Mouse (Mus musculus): ENCODE measurements at regions not wholly inside any gene's neighbourhood (a gene's known extent, or its start where the extent isn't known, plus 50 kb on each side); places are given as distances from the start of the nearest gene placed in this dataset.

DNA sequence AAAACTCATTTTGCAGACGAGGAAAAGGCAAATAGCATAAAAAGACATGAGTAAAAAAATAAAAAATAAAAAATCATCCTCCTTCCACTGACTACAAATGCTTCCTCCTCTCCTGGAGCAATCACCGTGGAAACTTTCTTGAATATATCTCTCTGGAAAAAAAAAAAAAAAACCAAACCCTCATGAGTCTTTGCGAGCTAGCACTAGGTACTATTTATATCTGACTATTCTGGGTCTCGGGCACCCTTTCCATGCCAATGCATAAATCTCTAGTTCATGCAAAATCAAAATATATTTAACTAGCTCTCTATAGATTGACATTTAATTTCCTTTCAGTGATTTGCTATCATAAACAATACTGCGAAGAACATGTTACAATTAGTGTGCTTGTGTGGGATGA lies 63.7 kb upstream of the Magi3 start:
- Histone ChIP-seq H3K36me3 (ENCODE audit: control insufficient read depth, insufficient read depth, low read length) (no peaks in the 10 kb centered on the region), H3K4me1 (ENCODE audit: control insufficient read depth, insufficient read depth, low read length) (no peaks in the 10 kb centered on the region), H3K27ac (ENCODE audit: insufficient read depth, low read depth, low read length) (no peak overlapping the region), H3K27me3 (replicated peaks; ENCODE audit: control insufficient read depth, insufficient read depth, low read length) (no peaks in the 10 kb centered on the region), H3K4me3 (ENCODE audit: insufficient read depth, low read depth, low read length) (no peak overlapping the region)
- TF ChIP-seq POLR2A (IDR thresholded peaks at IDR 0.05; ENCODE audit: low read depth, low read length), result no peak
- no peak for TF ChIP-seq CTCF (conservative IDR thresholded peaks at IDR 0.05; ENCODE audit: insufficient read depth, insufficient read length, low read depth, low read length)
- WGBS, result 81% methylated on average over 5 of the region's 5 CpGs
- DNase-seq, result no peak

DNA sequence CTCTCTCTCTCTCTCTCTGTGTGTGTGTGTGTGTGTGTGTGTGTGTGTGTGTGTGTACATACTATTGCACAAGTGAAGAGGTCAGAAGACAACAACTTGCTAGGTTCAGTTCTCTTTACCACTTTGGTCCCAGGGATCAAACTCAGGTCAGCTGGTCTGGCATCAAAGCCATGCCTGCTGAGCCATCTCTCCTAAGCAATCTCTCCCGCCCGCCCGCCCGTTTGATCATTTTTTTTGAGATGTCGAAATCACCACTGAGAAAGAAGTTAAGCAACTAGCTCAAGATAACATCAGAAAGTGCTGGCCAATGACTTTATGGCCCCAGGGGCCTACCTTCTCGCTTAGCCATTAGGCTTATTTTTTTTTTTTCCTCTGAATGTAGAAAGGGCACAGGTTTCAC lies 59.3 kb upstream of the Magi3 start:
- peak; percentile 10 for DNase-seq
- Histone ChIP-seq H3K36me3 (ENCODE audit: control insufficient read depth, insufficient read depth, low read length) (no peaks in the 10 kb centered on the region), H3K27ac (ENCODE audit: insufficient read depth, low read depth, low read length) (no peak overlapping the region), H3K4me3 (ENCODE audit: insufficient read depth, low read depth, low read length) (no peak overlapping the region), H3K27me3 (replicated peaks; ENCODE audit: control insufficient read depth, insufficient read depth, low read length) (no peaks in the 10 kb centered on the region), H3K4me1 (ENCODE audit: control insufficient read depth, insufficient read depth, low read length) (no peaks in the 10 kb centered on the region)
- no peak for TF ChIP-seq POLR2A (IDR thresholded peaks at IDR 0.05; ENCODE audit: low read depth, low read length)
- TF ChIP-seq CTCF (conservative IDR thresholded peaks at IDR 0.05; ENCODE audit: insufficient read depth, insufficient read length, low read depth, low read length), result no peak
- WGBS, result 77% methylated on average over 6 of the region's 6 CpGs

DNA sequence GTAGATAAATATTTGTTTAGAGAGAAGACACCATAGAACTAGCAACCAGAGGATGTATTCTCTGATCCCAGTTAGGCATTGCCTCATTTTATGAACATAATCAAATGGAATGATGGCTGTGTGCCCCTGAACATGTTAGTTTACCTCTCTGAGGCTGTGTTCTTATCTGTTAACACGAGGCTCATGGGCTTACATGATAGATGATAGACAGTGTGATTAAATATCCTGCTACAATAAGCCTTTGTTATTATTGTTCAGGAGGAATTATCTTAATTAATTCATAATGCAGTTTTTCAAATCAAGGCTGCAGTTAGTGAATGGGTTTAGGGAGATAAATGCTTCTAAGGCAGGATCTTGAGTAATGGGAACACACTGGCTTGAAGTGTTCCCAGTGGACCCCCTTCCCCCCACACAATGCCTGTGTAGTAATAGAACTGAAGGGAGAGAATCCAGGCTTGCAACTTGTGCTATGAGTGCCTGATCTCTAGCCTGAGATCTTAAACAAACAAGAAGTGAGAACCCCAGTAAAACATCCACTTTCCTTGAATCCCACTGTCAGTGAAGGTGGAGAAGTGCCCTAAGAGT lies 54.6 kb upstream of the Magi3 start:
- DNase-seq, result no peak
- Histone ChIP-seq H3K27ac (ENCODE audit: insufficient read depth, low read depth, low read length) (no peak overlapping the region), H3K36me3 (ENCODE audit: control insufficient read depth, insufficient read depth, low read length) (no peaks in the 10 kb centered on the region), H3K4me1 (ENCODE audit: control insufficient read depth, insufficient read depth, low read length) (no peaks in the 10 kb centered on the region), H3K4me3 (ENCODE audit: insufficient read depth, low read depth, low read length) (no peak overlapping the region), H3K27me3 (replicated peaks; ENCODE audit: control insufficient read depth, insufficient read depth, low read length) (no peaks in the 10 kb centered on the region)
- TF ChIP-seq CTCF (conservative IDR thresholded peaks at IDR 0.05; ENCODE audit: insufficient read depth, insufficient read length, low read depth, low read length) (no peak), POLR2A (IDR thresholded peaks at IDR 0.05; ENCODE audit: low read depth, low read length) (no peak)
- WGBS, result 60% methylated on average over 1 of the region's 1 CpGs

DNA sequence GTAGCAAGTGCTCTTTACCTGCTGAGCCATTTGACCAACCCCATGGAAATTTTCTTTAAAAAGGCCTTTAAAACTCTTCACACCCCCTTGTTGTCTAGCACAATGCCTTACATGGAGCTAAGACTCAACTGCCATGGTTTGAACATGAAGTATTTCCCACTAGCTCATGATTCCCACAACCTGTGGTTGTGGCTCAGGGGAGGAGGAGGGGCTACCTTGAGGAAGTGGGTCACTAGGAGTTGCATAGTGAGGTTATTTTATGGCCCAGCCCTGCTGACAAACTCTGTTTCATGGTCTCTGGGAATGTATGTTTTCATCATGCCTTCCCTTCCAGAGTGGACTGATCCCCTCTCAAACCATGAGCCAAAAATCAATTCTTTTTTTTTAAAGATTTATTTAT lies 53.9 kb upstream of the Magi3 start:
- TF ChIP-seq POLR2A (IDR thresholded peaks at IDR 0.05; ENCODE audit: low read depth, low read length) (no peak), CTCF (conservative IDR thresholded peaks at IDR 0.05; ENCODE audit: insufficient read depth, insufficient read length, low read depth, low read length) (no peak)
- Histone ChIP-seq H3K4me3 (ENCODE audit: insufficient read depth, low read depth, low read length) (no peak overlapping the region), H3K4me1 (ENCODE audit: control insufficient read depth, insufficient read depth, low read length) (no peaks in the 10 kb centered on the region), H3K27me3 (replicated peaks; ENCODE audit: control insufficient read depth, insufficient read depth, low read length) (no peaks in the 10 kb centered on the region), H3K36me3 (ENCODE audit: control insufficient read depth, insufficient read depth, low read length) (no peaks in the 10 kb centered on the region), H3K27ac (ENCODE audit: insufficient read depth, low read depth, low read length) (no peak overlapping the region)
- no peak for DNase-seq

All from kidney, adult 2 months (tissue).